Mouse (Mus musculus): ENCODE results near the gene Shmt2. TPM values are rescaled to one million over a fixed set of nuclear protein-coding genes. Genes with fewer than 3 reads are reported as not detected.

Shmt2 gene
- polyA plus RNA-seq, 1 experiment from 2014 or later: 133 TPM

GRCm38 (mm10) chr10:127531548-127531947 is 9.3 kb upstream of the Shmt2 start:
- no peaks in the 10 kb centered on the region for H3K9me3 ChIP-seq (replicated peaks)
- DNase-seq: no peak
- WGBS (ENCODE audit: insufficient replicate concordance): 4% methylated on average over 4 of the region's 4 CpGs

GRCm38 (mm10) chr10:127530945-127531344 is 8.7 kb upstream of the Shmt2 start:
- no peaks in the 10 kb centered on the region for H3K9me3 ChIP-seq (replicated peaks)
- ATAC-seq (ENCODE audit: low read depth): no peak
- no peak overlapping the region for H3K4me2 ChIP-seq
- no peak overlapping the region for H3K27ac ChIP-seq
- H3K9ac ChIP-seq: no peak overlapping the region
- no peak for DNase-seq
- no peak overlapping the region for H3K4me3 ChIP-seq (replicated peaks)
- H3K36me3 ChIP-seq: no peaks in the 10 kb centered on the region
- WGBS (ENCODE audit: insufficient replicate concordance): 3% methylated on average over 23 of the region's 25 CpGs
- H3K27me3 ChIP-seq: peaks cover 100% of the 10 kb centered on the region
- peaks cover 21% of the 10 kb centered on the region for H3K4me1 ChIP-seq (replicated peaks)

More at GRCm38 (mm10) chr10:127531548-127531947, 9.3 kb upstream of the Shmt2 start:
- peaks cover 16% of the 10 kb centered on the region for H3K4me1 ChIP-seq (replicated peaks)
- H3K27me3 ChIP-seq: peaks cover 100% of the 10 kb centered on the region
- H3K4me3 ChIP-seq (replicated peaks): no peak overlapping the region
- H3K36me3 ChIP-seq: no peaks in the 10 kb centered on the region
- ATAC-seq (ENCODE audit: low read depth): no peak
- H3K9ac ChIP-seq: no peak overlapping the region
- no peak overlapping the region for H3K27ac ChIP-seq
- no peak overlapping the region for H3K4me2 ChIP-seq

GRCm38 (mm10) chr10:127527481-127527880 is 5.2 kb upstream of the Shmt2 start:
- no peak overlapping the region for H3K4me3 ChIP-seq (replicated peaks)
- no peak overlapping the region for H3K4me2 ChIP-seq
- H3K9ac ChIP-seq: no peak overlapping the region
- H3K4me1 ChIP-seq (replicated peaks): peaks cover 13% of the 10 kb centered on the region
- no peak overlapping the region for H3K27ac ChIP-seq
- no peaks in the 10 kb centered on the region for H3K36me3 ChIP-seq
- no peaks in the 10 kb centered on the region for H3K9me3 ChIP-seq (replicated peaks)
- 8% methylated on average over 17 of the region's 17 CpGs for WGBS (ENCODE audit: insufficient replicate concordance)
- H3K27me3 ChIP-seq: peaks cover 97% of the 10 kb centered on the region
- DNase-seq (no peak), ATAC-seq (ENCODE audit: low read depth) (no peak)

- no peak overlapping the region for H3K27ac ChIP-seq
- no peaks in the 10 kb centered on the region for H3K36me3 ChIP-seq
- H3K4me1 ChIP-seq (replicated peaks): peaks cover 16% of the 10 kb centered on the region
- no peaks in the 10 kb centered on the region for H3K9me3 ChIP-seq (replicated peaks)
- under 1% methylated on average over 26 of the region's 26 CpGs for WGBS (ENCODE audit: insufficient replicate concordance)
- H3K27me3 ChIP-seq: peaks cover 89% of the 10 kb centered on the region
- DNase-seq (peak; percentile 27), ATAC-seq (ENCODE audit: low read depth) (peak; percentile 13; the same call in 1 of the 2 replicates)
- no peak overlapping the region for H3K9ac ChIP-seq
- H3K4me2 ChIP-seq: peak overlapping the region; percentile 46
- H3K4me3 ChIP-seq (replicated peaks): peak overlapping the region; percentile 32
Observed at GRCm38 (mm10) chr10:127526681-127527080, 4.4 kb upstream of the Shmt2 start.

- peak overlapping the region; percentile 46 for H3K4me2 ChIP-seq
- peak overlapping the region; percentile 32 for H3K4me3 ChIP-seq (replicated peaks)
- H3K9me3 ChIP-seq (replicated peaks): no peaks in the 10 kb centered on the region
- peaks cover 82% of the 10 kb centered on the region for H3K27me3 ChIP-seq
- ATAC-seq (ENCODE audit: low read depth): no peak
- H3K9ac ChIP-seq: no peak overlapping the region
- H3K4me1 ChIP-seq (replicated peaks): peaks cover 23% of the 10 kb centered on the region
- DNase-seq: no peak
- no peak overlapping the region for H3K27ac ChIP-seq
- no peaks in the 10 kb centered on the region for H3K36me3 ChIP-seq
- 5% methylated on average over 26 of the region's 26 CpGs for WGBS (ENCODE audit: insufficient replicate concordance)
Observed at GRCm38 (mm10) chr10:127526048-127526447, 3.8 kb upstream of the Shmt2 start.

- WGBS (ENCODE audit: insufficient replicate concordance): 6% methylated on average over 22 of the region's 23 CpGs
- no peak overlapping the region for H3K9ac ChIP-seq
- peaks cover 12% of the 10 kb centered on the region for H3K36me3 ChIP-seq
- no peaks in the 10 kb centered on the region for H3K9me3 ChIP-seq (replicated peaks)
- H3K4me1 ChIP-seq (replicated peaks): peaks cover 36% of the 10 kb centered on the region
- DNase-seq (no peak), ATAC-seq (ENCODE audit: low read depth) (no peak)
- H3K27me3 ChIP-seq: peaks cover 69% of the 10 kb centered on the region
- no peak overlapping the region for H3K4me2 ChIP-seq
- no peak overlapping the region for H3K27ac ChIP-seq
- H3K4me3 ChIP-seq (replicated peaks): no peak overlapping the region
Observed at GRCm38 (mm10) chr10:127524646-127525255, 2.5 kb upstream of the Shmt2 start.

- DNase-seq: peak; percentile 50
- H3K36me3 ChIP-seq: peaks cover 42% of the 10 kb centered on the region
- H3K4me3 ChIP-seq (replicated peaks): peak overlapping the region; percentile 72
- H3K9ac ChIP-seq: peak overlapping the region; percentile 84
- peak overlapping the region; percentile 86 for H3K27ac ChIP-seq
- peaks cover 53% of the 10 kb centered on the region for H3K27me3 ChIP-seq
- WGBS (ENCODE audit: insufficient replicate concordance): 1% methylated on average over 12 of the region's 12 CpGs
- H3K9me3 ChIP-seq (replicated peaks): no peaks in the 10 kb centered on the region
- H3K4me1 ChIP-seq (replicated peaks): peaks cover 51% of the 10 kb centered on the region
- ATAC-seq (ENCODE audit: low read depth): peak; percentile 72
- peak overlapping the region; percentile 87 for H3K4me2 ChIP-seq
Observed at GRCm38 (mm10) chr10:127521611-127522080, 598 bp downstream of the Shmt2 start.

- peaks cover 52% of the 10 kb centered on the region for H3K27me3 ChIP-seq
- H3K9ac ChIP-seq: peak overlapping the region; percentile 84
- H3K27ac ChIP-seq: peak overlapping the region; percentile 86
- WGBS (ENCODE audit: insufficient replicate concordance): 68% methylated on average over 20 of the region's 20 CpGs
- H3K9me3 ChIP-seq (replicated peaks): no peaks in the 10 kb centered on the region
- DNase-seq (no peak), ATAC-seq (ENCODE audit: low read depth) (peak; percentile 5; the same call in 1 of the 2 replicates)
- peaks cover 53% of the 10 kb centered on the region for H3K4me1 ChIP-seq (replicated peaks)
- H3K4me3 ChIP-seq (replicated peaks): peak overlapping the region; percentile 72
- peaks cover 42% of the 10 kb centered on the region for H3K36me3 ChIP-seq
- peak overlapping the region; percentile 87 for H3K4me2 ChIP-seq
Observed at GRCm38 (mm10) chr10:127520714-127521357, 1.4 kb downstream of the Shmt2 start.

GRCm38 (mm10) chr10:127519903-127520713 is 2.1 kb downstream of the Shmt2 start:
- WGBS (ENCODE audit: insufficient replicate concordance): 88% methylated on average over 37 of the region's 37 CpGs
- Histone ChIP-seq H3K4me2 (peak overlapping the region; percentile 87), H3K4me1 (replicated peaks) (peaks cover 60% of the 10 kb centered on the region), H3K36me3 (peaks cover 42% of the 10 kb centered on the region), H3K4me3 (replicated peaks) (peak overlapping the region; percentile 72), H3K27ac (peak overlapping the region; percentile 86; the same call in 1 of the 2 replicates), H3K9me3 (replicated peaks) (no peaks in the 10 kb centered on the region), H3K27me3 (peaks cover 52% of the 10 kb centered on the region), H3K9ac (peak overlapping the region; percentile 84)
- DNase-seq (no peak), ATAC-seq (ENCODE audit: low read depth) (no peak)

- 88% methylated on average over 26 of the region's 26 CpGs for WGBS (ENCODE audit: insufficient replicate concordance)
Observed at GRCm38 (mm10) chr10:127519041-127519701, 3.1 kb downstream of the Shmt2 start.

GRCm38 (mm10) chr10:127517941-127518340 is 4.3 kb downstream of the Shmt2 start:
- 85% methylated on average over 22 of the region's 22 CpGs for WGBS (ENCODE audit: insufficient replicate concordance)
- DNase-seq (no peak), ATAC-seq (ENCODE audit: low read depth) (no peak)
- Histone ChIP-seq H3K27ac (no peak overlapping the region), H3K27me3 (peaks cover 53% of the 10 kb centered on the region), H3K9ac (no peak overlapping the region), H3K36me3 (peaks cover 42% of the 10 kb centered on the region), H3K9me3 (replicated peaks) (no peaks in the 10 kb centered on the region), H3K4me2 (no peak overlapping the region), H3K4me1 (replicated peaks) (peaks cover 81% of the 10 kb centered on the region), H3K4me3 (replicated peaks) (no peak overlapping the region)

More at GRCm38 (mm10) chr10:127519041-127519701, 3.1 kb downstream of the Shmt2 start:
- peaks cover 42% of the 10 kb centered on the region for H3K36me3 ChIP-seq
- H3K9me3 ChIP-seq (replicated peaks): no peaks in the 10 kb centered on the region
- peaks cover 52% of the 10 kb centered on the region for H3K27me3 ChIP-seq
- H3K4me2 ChIP-seq: no peak overlapping the region
- H3K4me3 ChIP-seq (replicated peaks): no peak overlapping the region
- H3K27ac ChIP-seq: no peak overlapping the region
- H3K9ac ChIP-seq: no peak overlapping the region
- no peak for ATAC-seq (ENCODE audit: low read depth)
- no peak for DNase-seq
- peaks cover 69% of the 10 kb centered on the region for H3K4me1 ChIP-seq (replicated peaks)

Data from liver, embryonic 13.5 days (tissue).